Mouse (Mus musculus) limb, embryonic 10.5 days (tissue): ENCODE measurements at regions not wholly inside any gene's neighbourhood (a gene's known extent, or its start where the extent isn't known, plus 50 kb on each side); places are given as distances from the start of the nearest gene placed in this dataset.

Experiments used
- DNase-seq: peaks from one replicate; pipeline ENCODE4 v3.0.0-alpha.2; 2017; ENCODE audit warnings: low spot score
- H3K27ac ChIP-seq: fragments of 300-500 bp; sonication (generic); 2 replicates; pipeline ENCODE4 v1.5.1; 2016; ENCODE audit warnings: mild to moderate bottlenecking
- H3K27me3 ChIP-seq: fragments of 300-500 bp; sonication (generic); 2 replicates; pipeline ENCODE4 v1.6.1; 2016; ENCODE audit warnings: low read depth, mild to moderate bottlenecking; ENCODE audit not compliant: poor library complexity, severe bottlenecking
- H3K36me3 ChIP-seq: fragments of 300-500 bp; sonication (generic); 2 replicates; pipeline ENCODE4 v1.6.1; 2016; ENCODE audit warnings: mild to moderate bottlenecking, moderate library complexity
- H3K4me1 ChIP-seq: fragments of 300-500 bp; sonication (generic); 2 replicates; pipeline ENCODE4 v1.6.1; 2016
- H3K4me3 ChIP-seq: fragments of 300-500 bp; sonication (generic); 2 replicates; pipeline ENCODE4 v1.5.1; 2016; ENCODE audit warnings: mild to moderate bottlenecking, moderate library complexity
- H3K9me3 ChIP-seq: fragments of 300-500 bp; sonication (generic); replicated peaks from 2 replicates; pipeline ENCODE4 v1.6.1; 2016; ENCODE audit warnings: mild to moderate bottlenecking
- WGBS: fragments of 180-500 bp; shearing (Covaris S2); methylation state at CpG from one replicate; pipeline ENCODE4 v1.1.7; 2016; 5-methylcytosine and 5-hydroxymethylcytosine counted together

- no peak overlapping the region for H3K27ac ChIP-seq
- no peaks in the 10 kb centered on the region for H3K4me1 ChIP-seq
- no peaks in the 10 kb centered on the region for H3K9me3 ChIP-seq
- H3K27me3 ChIP-seq, result no peaks in the 10 kb centered on the region
- DNase-seq, result no peak
- 89% methylated on average over 4 of the region's 4 CpGs for WGBS
- H3K4me3 ChIP-seq, result no peak overlapping the region
- H3K36me3 ChIP-seq, result no peaks in the 10 kb centered on the region
Observed at GRCm38 (mm10) chr4:91093885-91094284, 306.7 kb downstream of the Elavl2 start.

- H3K27me3 ChIP-seq, result no peaks in the 10 kb centered on the region
- H3K27ac ChIP-seq, result no peak overlapping the region
- no peak for DNase-seq
- WGBS, result 90% methylated on average over 8 of the region's 8 CpGs
- no peaks in the 10 kb centered on the region for H3K4me1 ChIP-seq
- H3K9me3 ChIP-seq, result no peaks in the 10 kb centered on the region
- H3K36me3 ChIP-seq, result no peaks in the 10 kb centered on the region
- H3K4me3 ChIP-seq, result no peak overlapping the region
Observed at GRCm38 (mm10) chr4:91092323-91092722, 308.3 kb downstream of the Elavl2 start.

- no peak overlapping the region for H3K27ac ChIP-seq
- H3K4me1 ChIP-seq, result no peaks in the 10 kb centered on the region
- no peaks in the 10 kb centered on the region for H3K9me3 ChIP-seq
- 93% methylated on average over 3 of the region's 3 CpGs for WGBS
- DNase-seq, result no peak
- H3K27me3 ChIP-seq, result no peaks in the 10 kb centered on the region
- H3K4me3 ChIP-seq, result no peak overlapping the region
- no peaks in the 10 kb centered on the region for H3K36me3 ChIP-seq
Observed at GRCm38 (mm10) chr4:91091910-91092309, 308.7 kb downstream of the Elavl2 start.

- Histone ChIP-seq H3K4me1 (peaks cover 24% of the 10 kb centered on the region), H3K4me3 (no peak overlapping the region), H3K9me3 (no peaks in the 10 kb centered on the region), H3K27me3 (no peaks in the 10 kb centered on the region), H3K36me3 (no peaks in the 10 kb centered on the region), H3K27ac (no peak overlapping the region)
- 67% methylated on average over 3 of the region's 3 CpGs for WGBS
- no peak for DNase-seq
Observed at GRCm38 (mm10) chr4:91083950-91084349, 316.6 kb downstream of the Elavl2 start.

GRCm38 (mm10) chr4:91081447-91081846 lies 319.1 kb downstream of the Elavl2 start:
- Histone ChIP-seq H3K36me3 (no peaks in the 10 kb centered on the region), H3K4me1 (peaks cover 24% of the 10 kb centered on the region), H3K27me3 (no peaks in the 10 kb centered on the region), H3K27ac (no peak overlapping the region), H3K9me3 (no peaks in the 10 kb centered on the region), H3K4me3 (no peak overlapping the region)
- WGBS, result 67% methylated on average over 4 of the region's 4 CpGs
- DNase-seq, result no peak

GRCm38 (mm10) chr4:91080620-91081441 lies 319.8 kb downstream of the Elavl2 start:
- Histone ChIP-seq H3K36me3 (no peaks in the 10 kb centered on the region), H3K27me3 (no peaks in the 10 kb centered on the region), H3K27ac (no peak overlapping the region), H3K4me1 (peaks cover 24% of the 10 kb centered on the region), H3K9me3 (no peaks in the 10 kb centered on the region), H3K4me3 (no peak overlapping the region)
- peak; percentile 32 for DNase-seq
- WGBS, result 16% methylated on average over 10 of the region's 10 CpGs

GRCm38 (mm10) chr4:91071263-91071662 lies 329.3 kb downstream of the Elavl2 start:
- H3K27ac ChIP-seq, result no peak overlapping the region
- H3K9me3 ChIP-seq, result no peaks in the 10 kb centered on the region
- H3K27me3 ChIP-seq, result no peaks in the 10 kb centered on the region
- WGBS, result 93% methylated on average over 2 of the region's 2 CpGs
- H3K4me1 ChIP-seq, result no peaks in the 10 kb centered on the region
- no peak for DNase-seq
- H3K4me3 ChIP-seq, result no peak overlapping the region
- H3K36me3 ChIP-seq, result no peaks in the 10 kb centered on the region

GRCm38 (mm10) chr4:91060933-91061332 lies 339.7 kb downstream of the Elavl2 start:
- H3K36me3 ChIP-seq, result no peaks in the 10 kb centered on the region
- H3K27ac ChIP-seq, result no peak overlapping the region
- no peaks in the 10 kb centered on the region for H3K4me1 ChIP-seq
- no peak for DNase-seq
- no peak overlapping the region for H3K4me3 ChIP-seq
- WGBS, result 85% methylated on average over 2 of the region's 2 CpGs
- H3K27me3 ChIP-seq, result no peaks in the 10 kb centered on the region
- H3K9me3 ChIP-seq, result no peaks in the 10 kb centered on the region

- 85% methylated on average over 2 of the region's 2 CpGs for WGBS
- DNase-seq, result no peak
- Histone ChIP-seq H3K27me3 (no peaks in the 10 kb centered on the region), H3K4me3 (no peak overlapping the region), H3K36me3 (no peaks in the 10 kb centered on the region), H3K4me1 (no peaks in the 10 kb centered on the region), H3K27ac (no peak overlapping the region), H3K9me3 (no peaks in the 10 kb centered on the region)
Observed at GRCm38 (mm10) chr4:91051913-91052312, 348.7 kb downstream of the Elavl2 start.

GRCm38 (mm10) chr4:91029462-91029861 lies 371.1 kb downstream of the Elavl2 start:
- no peak overlapping the region for H3K4me3 ChIP-seq
- no peak overlapping the region for H3K27ac ChIP-seq
- DNase-seq, result no peak
- H3K36me3 ChIP-seq, result no peaks in the 10 kb centered on the region
- 95% methylated on average over 2 of the region's 2 CpGs for WGBS
- no peaks in the 10 kb centered on the region for H3K9me3 ChIP-seq
- no peaks in the 10 kb centered on the region for H3K4me1 ChIP-seq
- H3K27me3 ChIP-seq, result no peaks in the 10 kb centered on the region

GRCm38 (mm10) chr4:91028013-91028626 lies 372.5 kb downstream of the Elavl2 start:
- Histone ChIP-seq H3K9me3 (no peaks in the 10 kb centered on the region), H3K4me3 (no peak overlapping the region), H3K36me3 (no peaks in the 10 kb centered on the region), H3K27me3 (no peaks in the 10 kb centered on the region), H3K27ac (no peak overlapping the region), H3K4me1 (no peaks in the 10 kb centered on the region)
- no peak for DNase-seq
- 93% methylated on average over 6 of the region's 6 CpGs for WGBS

- WGBS, result 74% methylated on average over 2 of the region's 2 CpGs
- Histone ChIP-seq H3K4me3 (no peak overlapping the region), H3K27me3 (no peaks in the 10 kb centered on the region), H3K27ac (no peak overlapping the region), H3K4me1 (no peaks in the 10 kb centered on the region), H3K9me3 (no peaks in the 10 kb centered on the region), H3K36me3 (no peaks in the 10 kb centered on the region)
- DNase-seq, result no peak
Observed at GRCm38 (mm10) chr4:90996388-90997092, 404.0 kb downstream of the Elavl2 start.

- no peak for DNase-seq
- no peaks in the 10 kb centered on the region for H3K9me3 ChIP-seq
- no peak overlapping the region for H3K27ac ChIP-seq
- no peaks in the 10 kb centered on the region for H3K36me3 ChIP-seq
- 67% methylated on average over 5 of the region's 6 CpGs for WGBS
- H3K27me3 ChIP-seq, result no peaks in the 10 kb centered on the region
- H3K4me1 ChIP-seq, result no peaks in the 10 kb centered on the region
- H3K4me3 ChIP-seq, result no peak overlapping the region
Observed at GRCm38 (mm10) chr4:90964658-90965057, 435.9 kb downstream of the Elavl2 start.
